Mouse (Mus musculus) embryonic facial prominence, embryonic 10.5 days (tissue): ENCODE results near the gene Khdrbs1. TPM values are rescaled to one million over a fixed set of nuclear protein-coding genes. Genes with fewer than 3 reads are reported as not detected.

Experiments
- DNase-seq: peaks from one replicate; pipeline ENCODE4 v3.0.0-alpha.2; 2017; ENCODE audit warnings: low spot score
- H3K27ac ChIP-seq: fragments of 300-500 bp; sonication (generic); replicated peaks from 2 replicates; pipeline ENCODE4 v1.5.1; 2016; ENCODE audit warnings: mild to moderate bottlenecking
- H3K27me3 ChIP-seq: fragments of 300-500 bp; sonication (generic); replicated peaks from 2 replicates; pipeline ENCODE4 v1.6.1; 2016; ENCODE audit warnings: low read depth, mild to moderate bottlenecking; ENCODE audit not compliant: poor library complexity, severe bottlenecking
- H3K36me3 ChIP-seq: fragments of 300-500 bp; sonication (generic); replicated peaks from 2 replicates; pipeline ENCODE4 v1.6.1; 2016; ENCODE audit warnings: mild to moderate bottlenecking, moderate library complexity
- H3K4me1 ChIP-seq: fragments of 300-500 bp; sonication (generic); 2 replicates; pipeline ENCODE4 v1.6.1; 2016
- H3K4me3 ChIP-seq: fragments of 300-500 bp; sonication (generic); 2 replicates; pipeline ENCODE4 v1.5.1; 2016; ENCODE audit warnings: mild to moderate bottlenecking, moderate library complexity
- H3K9me3 ChIP-seq: fragments of 300-500 bp; sonication (generic); 2 replicates; pipeline ENCODE4 v1.6.1; 2016; ENCODE audit warnings: mild to moderate bottlenecking
- WGBS: fragments of 180-500 bp; shearing (Covaris S2); methylation state at CpG from one replicate; pipeline ENCODE4 v1.1.7; 2016; 5-methylcytosine and 5-hydroxymethylcytosine counted together
- polyA plus RNA-seq: library from polyadenylated mRNA; unstranded; fragments of >200 nt; fragmentation: Nextera tagmentation; extraction: Ambion mirVana; gene quantifications from 2 replicates; pipeline ENCODE4 v1.2.1, GENCODE M21; 2016

Khdrbs1 gene
- polyA plus RNA-seq = 156 and 166 TPM in 2 replicates

DNA sequence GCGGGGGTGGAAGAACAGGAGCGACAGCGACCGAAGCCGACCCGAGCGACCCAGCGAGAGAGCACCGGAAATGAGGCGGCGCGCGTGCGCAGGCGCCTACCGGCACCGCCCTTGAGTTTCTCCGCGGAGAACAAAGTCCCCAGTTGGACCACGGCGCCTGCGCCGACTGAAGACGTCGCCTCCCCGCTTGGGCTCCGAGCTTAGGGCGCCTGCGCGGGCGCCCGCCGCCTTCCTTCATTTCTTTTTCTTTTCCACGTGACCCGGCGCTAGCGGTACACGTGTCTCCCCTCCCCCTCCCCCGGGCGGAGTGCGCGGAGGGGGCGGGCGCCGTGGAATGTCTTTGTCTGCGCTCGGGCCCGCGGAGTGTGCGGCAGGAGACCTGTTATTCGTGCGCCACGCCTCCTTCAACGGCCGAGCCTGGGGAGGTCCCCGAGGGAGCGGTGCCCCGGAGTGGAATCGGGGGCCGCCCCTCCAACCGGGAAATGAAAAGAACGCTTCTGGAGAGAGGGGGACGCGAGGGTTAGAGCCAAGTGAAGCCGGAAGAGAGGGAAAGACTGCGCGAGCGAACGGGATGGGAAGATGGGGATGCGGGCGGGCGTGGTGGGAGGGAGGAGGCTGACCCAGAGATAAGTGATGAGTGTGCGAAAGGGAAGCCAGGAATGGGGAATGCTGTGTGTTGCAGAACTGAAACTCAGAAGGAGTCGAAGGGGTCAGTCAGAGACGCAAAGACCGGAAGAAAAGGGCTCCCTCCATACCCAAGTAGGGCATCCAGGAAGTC lies at the start of gene Khdrbs1:
Gene Khdrbs1, minus strand, starts transcription at position 72 of the 778 bp plus-strand sequence.
- Histone ChIP-seq H3K27me3 (no peaks in the 10 kb centered on the region), H3K4me1 (peaks cover 29% of the 10 kb centered on the region), H3K9me3 (no peaks in the 10 kb centered on the region), H3K27ac (peak within 1 kb of the TSS; percentile 98), H3K36me3 (peaks cover 22% of the 10 kb centered on the region), H3K4me3 (peak within 1 kb of the TSS; percentile 81)
- peak; percentile 99 for DNase-seq
- under 1% methylated on average over 76 of the region's 76 CpGs for WGBS

DNA sequence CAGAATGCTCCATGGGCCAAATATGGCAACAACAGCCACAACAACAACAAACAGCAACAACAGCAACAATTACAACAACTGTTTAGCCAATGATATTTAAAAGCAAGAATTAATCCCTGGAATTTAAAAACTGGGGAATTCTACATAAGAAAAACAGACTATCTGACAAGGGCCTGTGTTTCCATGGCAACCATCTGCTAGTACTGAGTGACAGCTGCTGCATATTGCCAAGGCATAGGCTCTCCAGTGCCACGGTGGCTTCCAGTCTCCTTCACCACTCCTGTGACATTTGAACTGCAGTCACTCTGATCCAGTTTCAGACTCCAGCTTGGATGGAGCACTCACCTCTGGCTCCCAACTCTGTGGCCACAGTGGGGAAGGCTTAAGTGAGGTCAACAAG lies 49.3 kb upstream of the Khdrbs1 start:
- Histone ChIP-seq H3K4me1 (peaks cover 39% of the 10 kb centered on the region), H3K27me3 (no peaks in the 10 kb centered on the region), H3K36me3 (no peaks in the 10 kb centered on the region), H3K9me3 (0 out of 2 replicates have a peak, but pooled peaks cover 3% of the 10 kb centered on the region), H3K4me3 (no peak overlapping the region), H3K27ac (no peak overlapping the region)
- 21% methylated on average over 1 of the region's 1 CpGs for WGBS
- peak; percentile 28 for DNase-seq

DNA sequence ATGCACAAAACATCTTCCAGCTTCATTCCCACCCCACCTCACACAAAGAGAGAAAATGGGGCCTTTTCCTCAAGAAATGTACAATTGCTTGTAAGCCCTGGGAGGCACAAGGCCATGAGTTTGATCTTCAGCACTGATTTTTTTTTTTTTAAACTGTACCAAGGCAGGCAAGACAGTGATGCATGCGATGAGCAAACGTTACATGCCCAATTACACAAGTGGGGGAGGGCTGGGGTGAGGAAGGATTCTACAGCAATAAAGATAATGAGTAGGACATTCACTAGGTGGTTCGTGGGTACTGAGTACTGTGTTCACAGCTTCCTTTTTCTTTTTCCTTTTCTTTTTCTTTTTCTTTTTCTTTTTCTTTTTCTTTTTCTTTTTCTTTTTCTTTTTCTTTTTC lies 48.4 kb upstream of the Khdrbs1 start:
- Histone ChIP-seq H3K9me3 (0 out of 2 replicates have a peak, but pooled peaks cover 3% of the 10 kb centered on the region), H3K4me3 (no peak overlapping the region), H3K36me3 (no peaks in the 10 kb centered on the region), H3K27me3 (no peaks in the 10 kb centered on the region), H3K27ac (no peak overlapping the region), H3K4me1 (peaks cover 30% of the 10 kb centered on the region)
- no peak for DNase-seq
- WGBS = 89% methylated on average over 3 of the region's 3 CpGs

DNA sequence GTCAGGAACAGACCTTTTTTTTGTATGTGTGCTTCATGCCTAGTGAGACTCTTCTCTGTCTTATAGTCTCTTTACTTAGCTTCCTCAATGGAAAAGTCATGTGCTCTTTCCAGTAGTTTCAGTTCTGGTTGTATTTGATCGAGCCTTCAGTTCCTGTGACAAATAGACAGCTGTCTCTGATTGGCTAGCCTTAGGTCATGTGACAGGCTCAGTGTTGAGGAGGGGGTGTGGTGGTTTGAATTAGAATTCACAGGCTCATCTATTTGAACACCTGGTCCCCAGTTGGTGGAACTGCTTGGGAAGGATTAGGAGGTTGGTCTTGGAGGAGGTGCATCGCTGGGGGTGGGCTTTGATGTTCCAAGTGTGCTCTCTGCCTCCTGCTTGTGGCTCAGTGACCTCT lies 47.5 kb upstream of the Khdrbs1 start:
- Histone ChIP-seq H3K27me3 (no peaks in the 10 kb centered on the region), H3K9me3 (0 out of 2 replicates have a peak, but pooled peaks cover 3% of the 10 kb centered on the region), H3K4me3 (no peak overlapping the region), H3K27ac (no peak overlapping the region), H3K4me1 (peaks cover 22% of the 10 kb centered on the region), H3K36me3 (no peaks in the 10 kb centered on the region)
- WGBS = 88% methylated on average over 2 of the region's 2 CpGs
- DNase-seq = no peak

DNA sequence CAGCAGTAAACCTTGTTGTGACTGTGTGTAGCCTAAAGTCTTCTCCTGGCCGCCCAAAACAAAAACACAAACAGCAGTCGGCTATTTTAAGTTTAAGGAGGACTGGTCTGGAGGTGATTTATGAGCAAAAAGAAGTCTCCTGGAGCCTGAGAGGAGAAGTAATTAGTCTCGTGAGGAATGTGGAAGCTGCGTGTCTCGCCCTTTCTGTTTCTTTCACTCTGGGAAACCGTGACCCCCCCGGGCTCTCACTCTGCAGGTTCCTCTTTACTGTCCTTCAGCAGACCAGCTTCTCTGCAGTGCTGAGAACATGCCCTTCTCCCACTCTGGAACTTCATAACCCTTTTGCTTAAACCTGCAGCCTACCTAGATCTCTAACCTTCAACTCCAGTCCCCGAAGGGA lies 46.6 kb upstream of the Khdrbs1 start:
- Histone ChIP-seq H3K4me3 (no peak overlapping the region), H3K27me3 (no peaks in the 10 kb centered on the region), H3K27ac (no peak overlapping the region; the same call in 1 of the 2 replicates), H3K9me3 (0 out of 2 replicates have a peak, but pooled peaks cover 3% of the 10 kb centered on the region), H3K36me3 (no peaks in the 10 kb centered on the region), H3K4me1 (peaks cover 14% of the 10 kb centered on the region; the same call in 1 of the 2 replicates)
- 73% methylated on average over 8 of the region's 8 CpGs for WGBS
- no peak for DNase-seq

DNA sequence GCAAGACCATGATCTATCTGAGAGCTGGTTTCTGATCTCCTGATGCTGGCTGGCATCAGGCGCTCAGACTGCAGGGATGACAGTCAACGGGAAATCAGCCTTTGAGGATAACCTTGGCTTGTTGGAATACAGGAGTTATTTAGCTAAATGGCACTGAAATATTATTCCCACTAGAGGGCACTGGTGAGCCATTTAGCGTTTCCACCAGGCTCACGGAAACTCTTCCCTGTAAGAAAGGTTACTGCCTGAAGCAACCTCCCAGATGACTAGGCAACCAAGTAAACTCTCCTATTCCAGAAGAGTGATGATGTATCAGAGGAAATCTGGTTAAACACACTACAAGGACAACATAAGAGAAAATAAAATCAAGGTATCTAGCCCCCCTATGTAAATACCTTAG lies 43.1 kb upstream of the Khdrbs1 start:
- Histone ChIP-seq H3K4me3 (no peak overlapping the region), H3K27me3 (no peaks in the 10 kb centered on the region), H3K4me1 (peaks cover 20% of the 10 kb centered on the region), H3K27ac (no peak overlapping the region), H3K9me3 (0 out of 2 replicates have a peak, but pooled peaks cover 3% of the 10 kb centered on the region), H3K36me3 (no peaks in the 10 kb centered on the region)
- 5% methylated on average over 4 of the region's 4 CpGs for WGBS
- peak; percentile 73 for DNase-seq

DNA sequence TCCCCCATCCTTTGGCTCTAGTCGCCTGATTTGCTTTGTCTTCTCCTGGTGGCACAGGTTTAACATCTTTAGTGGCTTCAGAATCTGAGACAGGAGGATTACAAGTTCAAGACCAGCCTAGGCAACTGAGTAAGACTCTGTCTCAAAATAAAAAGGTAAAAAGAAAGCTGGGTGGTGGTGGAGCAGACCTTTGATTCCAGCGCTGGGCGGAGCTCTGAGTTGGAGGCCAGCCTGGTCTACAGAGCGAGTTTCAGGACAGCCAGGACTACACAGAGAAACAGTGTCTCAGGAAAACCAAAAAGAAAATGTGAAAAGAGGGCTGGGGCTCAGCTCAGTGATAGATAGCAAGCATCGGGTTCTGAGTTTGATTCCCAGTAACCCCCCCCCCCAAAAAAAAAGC lies 41.4 kb upstream of the Khdrbs1 start:
- Histone ChIP-seq H3K4me1 (peaks cover 15% of the 10 kb centered on the region), H3K4me3 (no peak overlapping the region), H3K27me3 (no peaks in the 10 kb centered on the region), H3K36me3 (no peaks in the 10 kb centered on the region), H3K9me3 (0 out of 2 replicates have a peak, but pooled peaks cover 3% of the 10 kb centered on the region), H3K27ac (0 out of 2 replicates have a peak overlapping the region, but pooled peaks have one; percentile 41)
- DNase-seq = no peak
- WGBS = 78% methylated on average over 5 of the region's 5 CpGs

DNA sequence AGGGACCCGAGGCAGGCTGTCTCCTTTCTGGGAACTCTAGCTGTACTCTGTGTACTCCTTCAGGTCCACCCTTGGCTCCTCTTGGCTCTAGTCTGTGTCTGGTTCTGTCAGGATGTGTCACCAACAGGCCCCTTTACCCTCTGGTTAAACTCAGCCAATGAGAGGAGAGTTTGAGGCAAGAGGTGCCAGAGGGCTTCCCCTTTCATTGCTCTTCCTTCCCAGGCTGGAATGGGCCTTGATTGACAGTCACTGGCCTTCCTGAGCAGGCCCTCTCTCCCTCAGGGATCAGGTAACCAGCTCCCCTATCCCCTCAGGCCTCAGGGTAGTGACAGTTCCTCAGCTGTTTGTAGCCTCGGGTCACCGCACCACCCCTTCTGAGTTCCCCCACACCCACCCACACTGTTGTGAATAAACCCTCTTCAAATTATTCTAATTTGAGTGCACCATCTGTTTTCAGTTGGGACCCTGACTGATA lies 40.8 kb upstream of the Khdrbs1 start:
- Histone ChIP-seq H3K4me3 (no peak overlapping the region), H3K27ac (peak overlapping the region; percentile 16), H3K9me3 (0 out of 2 replicates have a peak, but pooled peaks cover 3% of the 10 kb centered on the region), H3K27me3 (no peaks in the 10 kb centered on the region), H3K4me1 (peaks cover 15% of the 10 kb centered on the region), H3K36me3 (no peaks in the 10 kb centered on the region)
- 27% methylated on average over 3 of the region's 3 CpGs for WGBS
- DNase-seq = peak; percentile 60

DNA sequence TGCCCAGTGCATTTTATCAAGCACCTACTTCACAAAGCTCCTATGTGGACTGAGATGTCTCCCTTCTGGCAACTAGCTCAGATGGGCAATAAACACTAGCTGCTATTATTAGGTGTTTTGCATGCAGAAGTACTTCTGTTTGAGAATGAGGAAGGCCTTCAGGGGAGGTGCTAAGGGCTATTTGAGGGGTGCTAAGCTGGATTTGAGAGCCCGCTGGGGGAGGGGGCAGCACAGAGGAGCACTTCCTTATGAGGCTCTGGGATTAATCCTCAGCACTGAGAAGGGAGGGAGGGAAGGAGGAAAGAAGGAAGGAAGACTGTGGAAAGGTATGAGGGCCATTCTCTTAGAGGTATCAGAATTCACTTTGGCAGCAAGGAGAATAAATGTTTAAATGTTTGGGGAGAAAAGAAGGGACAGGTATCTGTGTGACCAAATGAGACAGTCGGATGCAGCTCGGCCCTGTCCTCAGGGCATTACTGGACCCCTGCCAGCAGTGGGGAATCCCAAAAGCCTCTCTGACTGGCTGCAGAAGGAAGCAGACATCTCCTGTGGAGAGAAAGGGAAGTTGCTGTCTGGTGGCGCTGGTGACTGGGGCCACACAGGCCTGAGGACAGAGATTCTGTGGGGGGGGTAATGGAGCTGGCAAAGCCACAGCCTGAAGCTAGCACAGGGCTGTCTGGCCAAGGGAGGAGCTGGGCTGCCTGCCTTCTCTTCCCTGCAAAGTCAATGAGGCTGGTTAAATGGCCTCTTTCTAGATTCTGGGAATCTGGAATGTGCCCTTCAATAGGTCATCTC lies 40.0 kb upstream of the Khdrbs1 start:
- H3K27me3 ChIP-seq = no peaks in the 10 kb centered on the region
- H3K27ac ChIP-seq = peak overlapping the region; percentile 16
- peaks cover 15% of the 10 kb centered on the region for H3K4me1 ChIP-seq
- H3K36me3 ChIP-seq = no peaks in the 10 kb centered on the region
- no peak overlapping the region for H3K4me3 ChIP-seq
- no peaks in the 10 kb centered on the region for H3K9me3 ChIP-seq
- no peak for DNase-seq
- 18% methylated on average over 4 of the region's 4 CpGs for WGBS

DNA sequence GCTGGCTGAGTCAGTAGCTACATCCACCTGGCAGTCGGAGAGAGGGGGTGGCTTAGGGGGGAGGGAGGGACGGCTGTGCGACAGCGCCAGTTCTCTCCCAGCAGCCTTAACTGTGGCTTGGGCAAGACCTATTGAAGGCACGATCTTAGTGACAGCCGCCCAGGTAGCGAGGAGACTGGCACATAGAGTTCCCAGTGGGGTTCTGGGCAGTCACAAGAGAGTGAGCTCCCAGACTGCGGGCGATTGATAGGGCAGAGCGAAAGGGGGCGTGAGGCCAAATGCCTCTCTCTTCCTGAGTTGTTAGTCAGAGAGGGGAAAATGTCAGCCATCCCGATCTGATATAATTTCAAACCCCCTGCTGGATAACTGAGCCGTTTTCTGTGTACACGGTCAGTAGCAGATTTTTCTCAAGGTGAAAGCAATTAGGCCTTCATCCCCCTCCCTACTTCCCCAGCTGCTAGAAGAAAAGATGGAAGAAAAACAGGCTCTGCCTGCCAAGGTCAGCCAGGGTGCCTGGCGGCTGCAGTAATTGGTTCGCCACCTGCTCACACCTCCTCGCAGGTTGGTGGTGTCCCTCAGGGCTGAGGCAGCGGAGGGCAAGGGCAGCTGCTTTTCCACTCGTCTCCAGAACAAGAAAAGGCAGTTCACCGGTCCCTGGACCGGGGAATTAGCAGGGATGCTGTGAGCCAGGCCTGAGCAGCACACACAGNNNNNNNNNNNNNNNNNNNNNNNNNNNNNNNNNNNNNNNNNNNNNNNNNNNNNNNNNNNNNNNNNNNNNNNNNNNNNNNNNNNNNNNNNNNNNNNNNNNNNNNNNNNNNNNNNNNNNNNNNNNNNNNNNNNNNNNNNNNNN lies 29.8 kb upstream of the Khdrbs1 start:
- WGBS = 1% methylated on average over 21 of the region's 21 CpGs

DNA sequence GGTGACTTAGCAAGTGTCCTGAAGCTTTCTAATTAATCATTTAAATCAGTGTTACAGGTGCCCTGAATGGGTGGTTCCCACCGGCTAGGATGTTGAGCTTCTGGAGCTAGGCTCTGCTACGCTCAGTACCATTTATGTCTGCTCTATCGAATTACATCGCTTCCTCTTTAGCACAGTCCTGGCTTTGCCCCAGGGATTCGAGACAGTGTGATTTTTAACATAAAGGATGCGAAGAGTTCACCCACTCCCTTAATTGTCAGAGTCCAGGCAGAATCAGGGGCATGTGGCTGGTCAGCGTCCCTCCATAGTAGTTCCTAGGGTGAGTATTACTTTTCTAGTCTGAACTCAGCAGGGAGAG lies 29.2 kb upstream of the Khdrbs1 start:
- Histone ChIP-seq H3K4me1 (peaks cover 41% of the 10 kb centered on the region), H3K36me3 (no peaks in the 10 kb centered on the region), H3K27ac (peak overlapping the region; percentile 77), H3K4me3 (peak overlapping the region; percentile 49), H3K9me3 (no peaks in the 10 kb centered on the region), H3K27me3 (peaks cover 35% of the 10 kb centered on the region)
- WGBS = 19% methylated on average over 7 of the region's 7 CpGs
- DNase-seq = peak; percentile 17

More for the DNA sequence above, 29.8 kb upstream of the Khdrbs1 start:
- H3K36me3 ChIP-seq = no peaks in the 10 kb centered on the region
- peak overlapping the region; percentile 49 for H3K4me3 ChIP-seq
- peaks cover 35% of the 10 kb centered on the region for H3K27me3 ChIP-seq
- peak overlapping the region; percentile 77 for H3K27ac ChIP-seq
- no peaks in the 10 kb centered on the region for H3K9me3 ChIP-seq
- H3K4me1 ChIP-seq = peaks cover 41% of the 10 kb centered on the region
- peak; percentile 85 for DNase-seq

DNA sequence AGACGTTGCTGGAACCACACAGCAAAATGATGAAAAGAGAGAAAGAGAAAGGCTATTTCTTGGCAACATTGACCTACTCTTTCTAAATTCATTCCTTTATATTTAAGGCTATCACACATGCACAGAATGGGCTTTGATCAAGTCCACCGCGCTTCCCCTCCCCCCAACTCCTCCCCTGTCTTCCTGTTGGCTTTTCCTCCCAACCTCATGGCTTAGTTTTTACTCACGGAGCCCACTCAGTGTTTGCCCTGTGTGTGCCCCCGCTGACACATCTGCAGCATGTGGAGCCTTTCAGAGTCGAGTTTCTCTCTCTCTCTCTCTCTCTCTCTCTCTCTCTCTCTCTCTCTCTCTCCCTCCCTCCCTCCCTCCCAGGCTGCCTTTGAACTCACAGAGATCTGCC lies 28.5 kb upstream of the Khdrbs1 start:
- no peak for DNase-seq
- no peak overlapping the region for H3K27ac ChIP-seq
- H3K36me3 ChIP-seq = no peaks in the 10 kb centered on the region
- H3K27me3 ChIP-seq = peaks cover 35% of the 10 kb centered on the region
- 59% methylated on average over 6 of the region's 6 CpGs for WGBS
- H3K4me3 ChIP-seq = no peak overlapping the region
- no peaks in the 10 kb centered on the region for H3K9me3 ChIP-seq
- H3K4me1 ChIP-seq = peaks cover 37% of the 10 kb centered on the region
